Mouse (Mus musculus) forebrain, embryonic 16.5 days (tissue): ENCODE measurements around the gene Upk3b. TPM values are rescaled to one million over a fixed set of nuclear protein-coding genes. Genes with fewer than 3 reads are reported as not detected.

Source experiments
- ATAC-seq: fragments of 200-750 bp; cut with Nextera tagmentation; 2 replicates; pipeline ENCODE4 v1.8.0; 2017; ENCODE audit warnings: mild to moderate bottlenecking, moderate library complexity
- H3K27ac ChIP-seq: fragments of 300-500 bp; sonication (generic); 2 replicates; pipeline ENCODE4 v1.5.1; 2014; ENCODE audit warnings: low read length, control low read depth
- H3K27me3 ChIP-seq: fragments of 300-500 bp; sonication (generic); replicated peaks from 2 replicates; pipeline ENCODE4 v1.6.1; 2014; ENCODE audit warnings: low read length; ENCODE audit not compliant: control insufficient read depth, insufficient read depth
- H3K36me3 ChIP-seq: fragments of 300-500 bp; sonication (generic); 2 replicates; pipeline ENCODE4 v1.6.1; 2014; ENCODE audit not compliant: control insufficient read depth, insufficient read depth
- H3K4me1 ChIP-seq: fragments of 300-500 bp; sonication (generic); replicated peaks from 2 replicates; pipeline ENCODE4 v1.6.1; 2014; ENCODE audit warnings: low read length; ENCODE audit not compliant: control insufficient read depth, insufficient read depth
- H3K4me2 ChIP-seq: fragments of 300-500 bp; sonication (generic); 2 replicates; pipeline ENCODE4 v1.6.1; 2014; ENCODE audit warnings: mild to moderate bottlenecking, low read length, control low read depth
- H3K4me3 ChIP-seq: fragments of 300-500 bp; sonication (generic); replicated peaks from 2 replicates; pipeline ENCODE4 v1.5.1; 2014; ENCODE audit warnings: mild to moderate bottlenecking, low read length, control low read depth
- H3K9ac ChIP-seq: fragments of 300-500 bp; sonication (generic); replicated peaks from 2 replicates; pipeline ENCODE4 v1.6.1; 2014; ENCODE audit warnings: low read depth, low read length, control low read depth
- H3K9me3 ChIP-seq: fragments of 300-500 bp; sonication (generic); 2 replicates; pipeline ENCODE4 v1.6.1; 2016; ENCODE audit warnings: low read length; ENCODE audit not compliant: control insufficient read depth
- whole genome bisulfite sequencing: fragments of 180-500 bp; shearing (Covaris S2); extraction: QIAGEN DNeasy Blood & Tissue Kit; methylation state at CpG from one replicate; pipeline ENCODE4 v1.1.7; 2014; 5-methylcytosine and 5-hydroxymethylcytosine counted together
- polyA plus RNA-seq: library from polyadenylated mRNA; unstranded; fragments of >200 nt; fragmentation: Nextera tagmentation; extraction: Ambion mirVana; gene quantifications from 2 replicates; pipeline ENCODE4 v1.2.1, GENCODE M21; 2015

Gene Upk3b
- polyA plus RNA-seq, 1 experiment from 2014 or later = not detected

DNA sequence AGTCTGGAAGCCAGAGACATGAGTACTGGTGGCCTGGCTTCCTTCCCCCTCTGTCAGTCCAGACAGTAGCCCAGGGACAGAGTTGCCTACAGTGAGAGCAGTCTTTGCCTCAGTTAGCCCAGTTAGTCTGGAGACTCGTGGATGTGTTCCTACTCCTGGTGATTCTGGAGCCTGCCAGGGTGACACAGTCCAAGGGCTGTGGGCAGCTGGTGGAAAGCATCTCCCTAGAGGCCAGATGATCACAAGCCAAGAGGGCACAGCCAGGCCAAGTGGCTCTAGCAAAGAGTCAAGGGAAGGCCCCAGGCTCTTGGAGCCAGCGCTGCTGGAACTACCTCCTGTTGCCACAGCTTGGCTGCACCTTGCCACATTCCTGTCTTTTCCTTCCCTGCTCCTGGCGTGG lies 12.6 kb upstream of the Upk3b start:
- Histone ChIP-seq H3K36me3 (0 out of 2 replicates have a peak, but pooled peaks cover 3% of the 10 kb centered on the region), H3K9ac (no peak overlapping the region)
- WGBS = 88% methylated on average over 3 of the region's 3 CpGs

DNA sequence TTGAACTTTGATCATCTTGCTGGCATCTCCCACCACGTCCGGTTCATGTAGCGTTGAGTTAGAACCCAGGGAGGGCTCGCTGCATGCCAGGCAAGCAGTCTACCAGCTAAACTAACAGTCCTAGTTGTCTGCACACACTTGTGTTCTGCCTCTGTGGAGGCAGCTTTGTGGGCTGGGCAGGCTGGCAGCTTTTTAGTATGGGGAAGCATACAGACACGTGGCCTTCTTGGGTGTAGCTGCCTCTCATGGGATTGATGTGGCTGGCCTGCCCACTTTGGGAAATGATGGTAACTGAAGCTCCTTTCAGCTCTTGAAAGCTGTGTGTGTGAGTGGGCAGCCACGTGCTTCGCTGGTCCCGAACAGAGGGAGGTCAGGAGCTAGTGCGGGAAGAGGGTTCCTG lies 11.4 kb upstream of the Upk3b start:
- Histone ChIP-seq H3K36me3 (0 out of 2 replicates have a peak, but pooled peaks cover 3% of the 10 kb centered on the region), H3K27ac (no peak overlapping the region), H3K4me2 (no peak overlapping the region), H3K9me3 (no peaks in the 10 kb centered on the region), H3K27me3 (no peaks in the 10 kb centered on the region), H3K4me1 (no peaks in the 10 kb centered on the region), H3K4me3 (no peak overlapping the region), H3K9ac (no peak overlapping the region)
- ATAC-seq = no peak
- 84% methylated on average over 9 of the region's 9 CpGs for WGBS

More for the DNA sequence above, 12.6 kb upstream of the Upk3b start:
- no peak overlapping the region for H3K27ac ChIP-seq
- no peak overlapping the region for H3K4me3 ChIP-seq
- no peaks in the 10 kb centered on the region for H3K4me1 ChIP-seq
- no peak overlapping the region for H3K4me2 ChIP-seq
- H3K27me3 ChIP-seq = no peaks in the 10 kb centered on the region
- no peak for ATAC-seq
- no peaks in the 10 kb centered on the region for H3K9me3 ChIP-seq

DNA sequence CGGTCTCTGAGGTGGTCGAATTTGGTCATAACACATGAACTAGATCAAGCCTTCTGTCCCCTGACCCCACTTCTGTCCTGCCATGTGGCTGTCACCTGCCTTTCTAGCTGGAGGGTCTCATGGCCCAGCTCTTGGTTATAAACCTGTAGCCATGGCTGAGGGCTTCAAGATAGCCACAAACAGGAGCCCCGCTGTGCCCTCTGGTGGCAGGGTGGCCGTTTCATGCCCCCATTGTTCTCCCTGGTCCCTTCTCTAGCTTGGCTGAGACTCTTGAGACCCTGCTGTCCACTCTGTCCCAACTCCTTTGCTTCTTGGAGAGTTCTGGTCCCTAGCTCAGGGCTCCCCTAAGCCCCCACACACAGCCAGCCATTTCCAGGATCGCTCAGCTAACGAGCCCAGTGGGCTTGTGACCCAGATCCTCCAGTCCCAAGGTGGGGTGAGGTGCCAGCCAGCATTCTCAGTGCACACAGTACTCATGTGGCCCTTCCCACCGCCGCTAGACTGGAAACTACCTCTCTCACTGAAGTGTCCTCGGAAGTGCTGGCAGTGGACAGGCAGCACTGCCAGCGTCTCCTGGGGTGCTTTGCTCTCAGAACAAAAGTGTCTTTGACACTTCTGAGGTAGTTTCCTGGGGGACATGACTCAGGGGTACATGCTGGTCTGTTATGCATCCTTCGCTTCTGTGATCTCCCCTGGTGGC lies 10.5 kb upstream of the Upk3b start:
- Histone ChIP-seq H3K27me3 (no peaks in the 10 kb centered on the region), H3K27ac (no peak overlapping the region), H3K4me1 (no peaks in the 10 kb centered on the region), H3K9me3 (no peaks in the 10 kb centered on the region), H3K4me2 (no peak overlapping the region), H3K9ac (no peak overlapping the region), H3K4me3 (no peak overlapping the region), H3K36me3 (peaks cover 6% of the 10 kb centered on the region; the same call in 1 of the 2 replicates)
- no peak for ATAC-seq
- 78% methylated on average over 11 of the region's 11 CpGs for WGBS

DNA sequence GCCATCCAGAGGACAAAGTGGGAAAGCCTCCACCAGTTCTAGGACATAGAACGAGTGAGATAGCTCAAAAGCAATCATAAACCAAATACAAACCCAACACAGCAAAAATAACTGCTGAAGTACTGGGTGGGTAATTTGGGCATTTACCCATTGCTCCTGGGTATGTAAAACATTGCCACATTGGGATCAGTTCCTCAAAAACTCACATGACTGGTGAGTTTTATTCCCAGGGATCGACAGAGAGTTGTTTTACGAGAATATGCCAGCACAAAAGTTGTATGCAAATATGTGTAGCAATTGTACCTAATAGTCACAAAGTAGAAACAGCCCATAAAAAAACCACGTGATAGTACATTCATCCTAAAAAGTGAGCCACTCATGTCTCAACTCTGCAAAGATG lies 3.4 kb upstream of the Upk3b start:
- H3K36me3 ChIP-seq = peaks cover 3% of the 10 kb centered on the region; the same call in 1 of the 2 replicates
- no peak overlapping the region for H3K4me2 ChIP-seq
- no peak overlapping the region for H3K27ac ChIP-seq
- no peaks in the 10 kb centered on the region for H3K9me3 ChIP-seq
- H3K9ac ChIP-seq = no peak overlapping the region
- H3K4me1 ChIP-seq = no peaks in the 10 kb centered on the region
- H3K4me3 ChIP-seq = no peak overlapping the region
- no peak for ATAC-seq
- H3K27me3 ChIP-seq = no peaks in the 10 kb centered on the region
- 83% methylated on average over 4 of the region's 4 CpGs for WGBS

DNA sequence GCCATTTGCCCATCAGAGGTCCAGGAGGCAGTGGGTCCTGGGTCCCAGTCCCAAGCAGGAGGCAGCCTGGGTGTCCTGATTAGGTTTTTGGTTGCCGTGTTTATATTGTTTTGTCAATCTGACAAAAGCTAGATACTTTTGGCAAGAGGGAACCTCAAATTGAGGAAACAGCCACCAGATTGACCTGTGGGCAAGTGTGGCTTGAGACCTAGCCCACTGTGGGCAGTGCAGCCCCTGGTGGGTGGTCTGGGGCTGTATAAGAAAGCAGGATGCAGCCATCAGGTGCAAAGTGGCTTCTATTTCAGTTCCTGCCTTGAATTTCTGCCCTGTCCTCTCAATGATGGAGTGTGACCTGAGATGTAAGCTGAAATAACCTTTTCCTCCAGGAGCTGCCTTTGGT lies 3.0 kb upstream of the Upk3b start:
- Histone ChIP-seq H3K9ac (no peak overlapping the region), H3K36me3 (peaks cover 3% of the 10 kb centered on the region; the same call in 1 of the 2 replicates), H3K9me3 (no peaks in the 10 kb centered on the region), H3K27ac (no peak overlapping the region), H3K4me2 (no peak overlapping the region), H3K27me3 (no peaks in the 10 kb centered on the region), H3K4me3 (no peak overlapping the region), H3K4me1 (no peaks in the 10 kb centered on the region)
- 100% methylated on average over 1 of the region's 1 CpGs for WGBS
- ATAC-seq = no peak

GRCm38 (mm10) chr5:136036667-136037066 lies 1.6 kb upstream of the Upk3b start:
- peaks cover 3% of the 10 kb centered on the region; the same call in 1 of the 2 replicates for H3K36me3 ChIP-seq
- no peak overlapping the region for H3K9ac ChIP-seq
- no peak overlapping the region for H3K4me2 ChIP-seq
- no peak for ATAC-seq
- H3K4me3 ChIP-seq = no peak overlapping the region
- 100% methylated on average over 1 of the region's 1 CpGs for WGBS
- no peaks in the 10 kb centered on the region for H3K27me3 ChIP-seq
- no peaks in the 10 kb centered on the region for H3K9me3 ChIP-seq
- H3K4me1 ChIP-seq = no peaks in the 10 kb centered on the region
- H3K27ac ChIP-seq = no peak overlapping the region

- Histone ChIP-seq H3K4me2 (no peak overlapping the region), H3K27ac (no peak overlapping the region), H3K9ac (no peak overlapping the region), H3K27me3 (no peaks in the 10 kb centered on the region), H3K9me3 (no peaks in the 10 kb centered on the region), H3K4me3 (no peak overlapping the region), H3K4me1 (no peaks in the 10 kb centered on the region), H3K36me3 (no peaks in the 10 kb centered on the region)
- ATAC-seq = no peak
- WGBS = 32% methylated on average over 5 of the region's 5 CpGs
Observed at GRCm38 (mm10) chr5:136040210-136040609, 1.9 kb downstream of the Upk3b start.

- 28% methylated on average over 2 of the region's 2 CpGs for WGBS
Observed at GRCm38 (mm10) chr5:136041260-136041659, 3.0 kb downstream of the Upk3b start.

GRCm38 (mm10) chr5:136041666-136042065 lies 3.4 kb downstream of the Upk3b start:
- no peak for ATAC-seq
- 94% methylated on average over 8 of the region's 8 CpGs for WGBS

More at GRCm38 (mm10) chr5:136041260-136041659, 3.0 kb downstream of the Upk3b start:
- Histone ChIP-seq H3K4me2 (no peak overlapping the region), H3K9ac (no peak overlapping the region), H3K4me3 (no peak overlapping the region), H3K27me3 (no peaks in the 10 kb centered on the region), H3K36me3 (no peaks in the 10 kb centered on the region), H3K4me1 (no peaks in the 10 kb centered on the region), H3K9me3 (no peaks in the 10 kb centered on the region), H3K27ac (no peak overlapping the region)
- no peak for ATAC-seq

More at GRCm38 (mm10) chr5:136041666-136042065, 3.4 kb downstream of the Upk3b start:
- no peaks in the 10 kb centered on the region for H3K27me3 ChIP-seq
- no peak overlapping the region for H3K4me2 ChIP-seq
- no peaks in the 10 kb centered on the region for H3K36me3 ChIP-seq
- H3K4me3 ChIP-seq = no peak overlapping the region
- H3K9ac ChIP-seq = no peak overlapping the region
- H3K4me1 ChIP-seq = no peaks in the 10 kb centered on the region
- no peak overlapping the region for H3K27ac ChIP-seq
- no peaks in the 10 kb centered on the region for H3K9me3 ChIP-seq
